Mouse (Mus musculus): ENCODE data around the gene Rpl10-ps3. TPM values are rescaled to one million over a fixed set of nuclear protein-coding genes. Genes with fewer than 3 reads are reported as not detected.
A peak's percentile ranks its signal among the peaks of the same experiment; 100 is the strongest.

Rpl10-ps3 gene
- 251 and 308 TPM in 2 replicates for polyA plus RNA-seq (2015; fragmentation: Nextera tagmentation; extraction: Ambion mirVana)

DNA sequence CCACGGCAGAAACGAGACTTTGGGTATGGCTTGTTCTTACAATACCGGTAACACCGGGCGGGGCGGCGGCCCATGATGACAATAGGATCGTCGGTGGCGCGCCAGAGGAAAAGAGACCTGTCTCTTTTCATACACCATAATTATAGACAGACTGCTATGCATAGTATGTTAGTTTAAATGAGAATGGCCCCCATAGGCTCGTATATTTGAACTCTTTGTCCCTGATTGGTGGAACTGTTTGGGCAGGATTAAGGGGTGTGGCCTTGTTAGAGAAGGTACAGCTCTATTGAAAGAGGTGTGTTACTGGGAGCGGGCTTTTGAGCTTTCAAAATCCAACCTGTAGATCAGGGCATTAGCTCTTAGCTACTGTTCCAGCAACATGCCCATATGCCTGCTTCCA is at the start of gene Rpl10-ps3:
Gene Rpl10-ps3 (minus strand): TSS at position 101 of the 400 bp plus-strand sequence.
- Histone ChIP-seq H3K36me3 (no peaks in the 10 kb centered on the region), H3K27me3 (no peaks in the 10 kb centered on the region), H3K9ac (no peak within 1 kb of the TSS), H3K27ac (no peak within 1 kb of the TSS), H3K9me3 (no peaks in the 10 kb centered on the region; the same call in 1 of the 2 replicates), H3K4me1 (no peaks in the 10 kb centered on the region), H3K4me2 (replicated peaks) (no peak within 1 kb of the TSS), H3K4me3 (no peak within 1 kb of the TSS)
- no peak for ATAC-seq (ENCODE audit: low FRiP score, low read depth)
- WGBS: 98% methylated on average over 10 of the region's 13 CpGs

DNA sequence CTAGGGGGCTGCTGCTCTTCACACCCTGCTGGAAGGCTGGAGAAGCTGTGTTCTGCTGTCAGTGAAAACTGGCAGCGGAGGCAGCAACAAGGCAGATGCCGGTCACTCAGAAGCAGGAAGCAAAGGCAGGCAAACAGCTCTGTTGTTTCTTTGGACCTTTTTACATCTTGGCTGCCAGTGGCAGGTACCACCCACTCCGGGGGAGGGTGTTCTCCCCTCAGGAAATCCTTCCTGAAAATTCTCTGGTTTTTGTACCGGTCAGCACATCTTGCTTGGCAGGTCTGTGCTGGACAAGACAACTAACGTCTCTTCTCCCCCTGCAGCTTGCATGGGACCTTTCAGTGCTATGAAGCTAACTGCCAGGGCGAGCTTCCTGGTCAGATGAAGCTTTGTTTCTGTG is 30.8 kb upstream of the Rpl10-ps3 start:
- Histone ChIP-seq H3K4me3 (no peak overlapping the region), H3K27me3 (no peaks in the 10 kb centered on the region), H3K9ac (no peak overlapping the region), H3K27ac (no peak overlapping the region), H3K4me1 (no peaks in the 10 kb centered on the region), H3K9me3 (peaks cover 6% of the 10 kb centered on the region; the same call in 1 of the 2 replicates), H3K36me3 (no peaks in the 10 kb centered on the region), H3K4me2 (replicated peaks) (no peak overlapping the region)
- no peak for ATAC-seq (ENCODE audit: low FRiP score, low read depth)
- 65% methylated on average over 6 of the region's 6 CpGs for WGBS

DNA sequence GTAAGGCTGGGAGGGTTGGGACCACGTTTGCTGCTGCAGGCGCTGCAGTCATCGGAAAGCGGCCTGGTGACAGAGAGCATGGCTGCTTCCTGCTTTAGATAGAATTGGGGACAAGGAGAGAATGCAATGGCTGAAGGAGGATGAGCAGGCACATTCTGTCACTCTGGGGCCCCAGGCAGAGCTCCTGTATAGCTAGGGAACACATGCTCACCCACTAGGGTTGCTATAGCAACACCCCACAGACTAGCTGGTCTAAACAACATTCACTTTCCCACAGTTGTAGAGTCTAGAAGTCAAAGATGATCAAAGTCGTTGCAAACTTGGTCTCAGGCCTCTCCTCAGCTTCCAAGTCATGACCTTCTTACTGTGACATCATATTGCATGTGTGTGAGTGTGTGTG is 29.9 kb upstream of the Rpl10-ps3 start:
- 77% methylated on average over 5 of the region's 5 CpGs for WGBS
- Histone ChIP-seq H3K9ac (no peak overlapping the region), H3K27me3 (no peaks in the 10 kb centered on the region), H3K4me1 (no peaks in the 10 kb centered on the region), H3K4me3 (no peak overlapping the region), H3K36me3 (no peaks in the 10 kb centered on the region), H3K4me2 (replicated peaks) (no peak overlapping the region), H3K9me3 (peaks cover 6% of the 10 kb centered on the region; the same call in 1 of the 2 replicates), H3K27ac (no peak overlapping the region)
- no peak for ATAC-seq (ENCODE audit: low FRiP score, low read depth)

DNA sequence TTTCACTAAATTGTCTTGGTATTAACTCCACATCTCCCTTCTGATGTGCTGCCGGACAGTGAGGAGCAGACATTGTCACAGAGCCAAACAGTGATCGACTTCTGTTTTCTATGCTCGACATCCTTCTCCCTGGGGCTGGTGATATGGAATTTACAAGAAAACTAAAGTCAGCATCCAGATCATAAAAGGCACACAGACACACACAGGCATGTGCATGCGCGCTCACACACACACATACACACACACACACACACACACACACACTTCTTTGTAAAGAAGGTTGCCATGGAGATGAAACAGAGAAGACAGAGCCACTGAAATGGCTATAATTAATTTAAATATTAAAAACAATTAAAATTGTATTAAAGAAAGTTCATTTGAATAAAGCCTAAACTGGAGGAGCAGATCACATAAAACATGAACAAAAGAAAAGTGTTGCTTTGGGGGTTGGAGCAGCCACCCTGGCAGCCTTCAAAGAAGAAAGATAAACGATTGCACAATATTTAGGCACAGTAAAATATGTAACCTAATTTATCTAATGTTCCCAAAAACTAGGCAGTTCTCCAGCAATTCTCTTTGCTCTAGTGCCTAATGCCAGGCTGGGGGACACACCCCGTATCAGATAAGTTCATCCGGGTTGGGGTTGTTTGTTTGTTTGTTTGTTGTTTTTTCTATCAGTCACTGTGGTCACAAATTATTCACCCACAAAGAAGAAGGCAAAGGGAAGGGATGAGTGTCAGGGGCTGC is 24.0 kb upstream of the Rpl10-ps3 start:
- Histone ChIP-seq H3K4me3 (no peak overlapping the region), H3K36me3 (no peaks in the 10 kb centered on the region), H3K27me3 (no peaks in the 10 kb centered on the region), H3K4me1 (peaks cover 19% of the 10 kb centered on the region), H3K4me2 (replicated peaks) (no peak overlapping the region), H3K9ac (no peak overlapping the region), H3K9me3 (no peaks in the 10 kb centered on the region), H3K27ac (no peak overlapping the region)
- ATAC-seq (ENCODE audit: low FRiP score, low read depth): no peak
- 66% methylated on average over 8 of the region's 8 CpGs for WGBS

DNA sequence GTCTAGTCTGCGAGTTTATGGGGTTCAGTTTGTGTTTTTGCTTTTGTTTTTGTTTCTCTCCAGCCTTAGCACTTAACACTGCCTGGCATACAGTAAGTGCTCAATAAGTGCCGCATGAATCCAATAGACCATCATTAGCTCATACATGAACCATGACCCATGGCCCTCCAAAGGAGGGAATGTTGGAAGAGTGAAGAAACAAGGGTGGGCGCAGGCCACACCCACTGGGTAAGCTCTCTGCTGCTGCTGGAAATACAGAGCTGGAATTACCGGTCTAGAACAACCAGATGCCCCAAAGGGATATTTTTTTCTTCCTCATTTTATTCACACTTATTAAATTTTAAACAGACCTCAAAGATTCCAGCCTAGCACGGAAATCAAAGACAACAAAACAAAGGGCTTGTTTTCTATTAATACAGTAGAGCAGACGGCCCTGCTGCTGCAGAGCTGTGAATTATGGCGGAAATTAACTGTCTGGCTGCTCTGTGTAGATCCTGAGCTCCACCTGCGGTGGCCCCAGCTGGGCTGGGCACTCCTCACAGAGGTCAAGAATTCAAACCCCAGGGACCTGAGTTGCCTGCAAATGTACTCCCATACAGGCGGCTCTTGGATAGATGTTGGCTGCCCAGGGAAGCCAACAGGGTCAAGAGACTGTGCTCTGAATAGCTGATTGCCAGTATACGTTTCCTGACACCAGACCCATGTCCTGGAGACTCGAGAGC is 20.5 kb upstream of the Rpl10-ps3 start:
- no peaks in the 10 kb centered on the region for H3K9me3 ChIP-seq
- peak; percentile 62; the same call in 1 of the 2 replicates for ATAC-seq (ENCODE audit: low FRiP score, low read depth)
- H3K4me3 ChIP-seq: no peak overlapping the region
- H3K4me2 ChIP-seq (replicated peaks): 0 out of 2 replicates have a peak overlapping the region, but pooled peaks have one; percentile 4
- no peaks in the 10 kb centered on the region for H3K36me3 ChIP-seq
- 36% methylated on average over 11 of the region's 11 CpGs for WGBS
- H3K27ac ChIP-seq: no peak overlapping the region
- H3K27me3 ChIP-seq: no peaks in the 10 kb centered on the region
- H3K9ac ChIP-seq: no peak overlapping the region
- peaks cover 35% of the 10 kb centered on the region for H3K4me1 ChIP-seq

DNA sequence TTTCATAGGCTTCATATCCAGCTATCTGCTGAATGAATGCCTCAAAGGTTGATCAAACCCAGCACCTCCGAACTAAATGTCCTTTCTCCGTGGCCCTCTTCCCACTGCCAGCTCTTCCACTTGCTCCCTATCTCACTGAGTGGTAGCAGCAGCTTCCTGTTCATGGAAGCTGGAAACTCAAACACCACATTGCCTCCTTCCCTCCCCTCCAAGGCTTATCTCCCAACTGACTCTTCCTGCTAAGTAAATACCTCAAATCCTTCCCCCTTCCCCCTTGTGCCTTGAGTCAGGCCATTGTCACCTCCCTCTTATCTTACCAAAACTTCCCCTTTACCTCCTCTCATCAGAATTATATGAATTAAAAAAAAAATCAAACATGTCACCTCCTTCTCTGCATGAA is 19.2 kb upstream of the Rpl10-ps3 start:
- H3K4me1 ChIP-seq: peaks cover 48% of the 10 kb centered on the region
- no peak overlapping the region for H3K4me2 ChIP-seq (replicated peaks)
- H3K27ac ChIP-seq: no peak overlapping the region
- no peaks in the 10 kb centered on the region for H3K9me3 ChIP-seq
- no peaks in the 10 kb centered on the region for H3K36me3 ChIP-seq
- 94% methylated on average over 2 of the region's 2 CpGs for WGBS
- no peak overlapping the region for H3K4me3 ChIP-seq
- ATAC-seq (ENCODE audit: low FRiP score, low read depth): no peak
- no peak overlapping the region for H3K9ac ChIP-seq
- H3K27me3 ChIP-seq: no peaks in the 10 kb centered on the region

DNA sequence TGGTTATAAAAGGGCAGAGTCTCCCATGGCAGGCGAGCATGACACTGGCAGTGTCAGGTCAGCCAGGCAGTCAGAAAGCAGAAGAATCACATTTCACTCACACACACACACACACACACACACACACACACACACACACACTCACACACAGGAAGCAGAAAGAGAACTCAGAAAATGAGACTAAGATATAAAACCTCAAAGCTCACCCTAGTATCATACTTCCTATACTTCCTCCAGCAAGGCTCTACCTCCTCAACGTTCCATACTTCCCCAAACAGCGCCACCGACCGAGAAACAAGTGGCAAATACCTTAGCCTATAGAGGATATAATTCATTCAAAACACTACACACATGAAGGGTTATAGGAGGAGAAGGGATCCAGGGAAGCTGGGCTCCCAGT is 18.5 kb upstream of the Rpl10-ps3 start:
- Histone ChIP-seq H3K27ac (no peak overlapping the region), H3K4me1 (peaks cover 45% of the 10 kb centered on the region), H3K36me3 (no peaks in the 10 kb centered on the region), H3K9me3 (no peaks in the 10 kb centered on the region), H3K27me3 (no peaks in the 10 kb centered on the region), H3K4me2 (replicated peaks) (no peak overlapping the region), H3K4me3 (no peak overlapping the region), H3K9ac (no peak overlapping the region)
- no peak for ATAC-seq (ENCODE audit: low FRiP score, low read depth)
- WGBS: 73% methylated on average over 5 of the region's 5 CpGs

DNA sequence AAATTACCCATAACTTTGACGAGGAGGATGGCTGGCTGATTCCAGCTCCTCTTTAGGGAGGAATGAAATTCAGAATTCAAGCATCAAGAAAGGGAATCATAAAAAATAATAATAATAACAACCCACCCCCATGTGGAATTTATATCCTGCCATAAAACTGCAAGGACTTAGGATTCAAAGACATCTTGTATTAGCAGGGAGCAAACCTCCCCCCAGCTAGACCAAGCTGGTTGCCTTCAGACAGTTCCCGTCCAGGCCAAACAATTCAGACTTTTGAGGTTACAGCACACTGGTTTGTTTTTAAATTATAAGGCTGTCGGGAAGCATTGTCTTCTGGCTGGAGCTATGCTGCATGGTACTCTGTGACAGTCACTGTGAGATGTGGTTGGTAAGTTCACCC is 17.8 kb upstream of the Rpl10-ps3 start:
- Histone ChIP-seq H3K27me3 (no peaks in the 10 kb centered on the region), H3K27ac (peak overlapping the region; percentile 10; the same call in 1 of the 2 replicates), H3K4me2 (replicated peaks) (no peak overlapping the region), H3K9me3 (no peaks in the 10 kb centered on the region), H3K9ac (no peak overlapping the region), H3K4me1 (peaks cover 44% of the 10 kb centered on the region), H3K36me3 (no peaks in the 10 kb centered on the region), H3K4me3 (no peak overlapping the region)
- 21% methylated on average over 3 of the region's 3 CpGs for WGBS
- no peak for ATAC-seq (ENCODE audit: low FRiP score, low read depth)

DNA sequence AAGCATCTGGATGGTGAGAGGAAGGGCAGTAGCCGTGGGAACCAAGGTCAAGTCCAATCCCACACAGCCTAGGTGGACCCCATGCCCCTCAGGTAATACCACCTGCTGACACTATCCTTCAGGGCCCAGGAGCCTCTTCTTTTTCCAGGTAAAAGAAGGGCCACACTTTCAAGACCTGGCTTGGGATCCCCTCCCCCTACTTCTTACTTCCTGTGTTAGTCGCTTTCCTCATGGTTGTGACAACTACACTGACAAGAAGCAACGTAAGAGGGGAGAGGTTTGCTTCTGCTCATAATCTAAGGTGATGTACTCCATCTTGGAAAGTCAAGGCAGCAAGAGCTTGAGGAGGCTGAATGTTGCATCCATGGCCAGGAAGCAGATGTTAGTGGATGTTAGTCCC is 15.6 kb upstream of the Rpl10-ps3 start:
- H3K4me1 ChIP-seq: peaks cover 39% of the 10 kb centered on the region
- no peak overlapping the region for H3K4me2 ChIP-seq (replicated peaks)
- ATAC-seq (ENCODE audit: low FRiP score, low read depth): no peak
- H3K27ac ChIP-seq: peak overlapping the region; percentile 28; the same call in 1 of the 2 replicates
- H3K27me3 ChIP-seq: no peaks in the 10 kb centered on the region
- no peaks in the 10 kb centered on the region for H3K36me3 ChIP-seq
- H3K4me3 ChIP-seq: no peak overlapping the region
- H3K9ac ChIP-seq: no peak overlapping the region
- WGBS: 68% methylated on average over 3 of the region's 3 CpGs
- H3K9me3 ChIP-seq: no peaks in the 10 kb centered on the region

DNA sequence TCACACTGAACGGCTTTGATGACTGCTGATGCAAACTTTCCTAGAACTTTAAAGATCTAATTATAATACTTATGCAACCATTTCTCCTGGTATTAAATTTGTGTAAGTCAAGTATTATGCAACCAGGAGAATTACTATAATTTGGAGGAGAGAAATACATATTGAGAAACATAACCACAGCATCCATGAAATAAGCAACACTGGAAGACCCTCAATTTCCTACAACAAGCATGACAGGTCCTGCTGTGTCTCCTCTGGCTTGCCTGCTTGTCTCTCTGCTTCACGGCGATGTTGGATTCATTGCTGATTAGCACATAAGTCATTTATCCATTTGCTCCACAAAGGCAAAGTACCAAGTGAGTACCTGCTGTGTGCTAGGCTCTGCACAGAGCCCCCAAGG is 12.6 kb upstream of the Rpl10-ps3 start:
- no peaks in the 10 kb centered on the region for H3K36me3 ChIP-seq
- H3K27ac ChIP-seq: no peak overlapping the region
- H3K4me1 ChIP-seq: peaks cover 20% of the 10 kb centered on the region
- no peaks in the 10 kb centered on the region for H3K9me3 ChIP-seq
- H3K9ac ChIP-seq: no peak overlapping the region
- no peaks in the 10 kb centered on the region for H3K27me3 ChIP-seq
- no peak overlapping the region for H3K4me3 ChIP-seq
- ATAC-seq (ENCODE audit: low FRiP score, low read depth): no peak
- WGBS: 73% methylated on average over 3 of the region's 3 CpGs
- no peak overlapping the region for H3K4me2 ChIP-seq (replicated peaks)

DNA sequence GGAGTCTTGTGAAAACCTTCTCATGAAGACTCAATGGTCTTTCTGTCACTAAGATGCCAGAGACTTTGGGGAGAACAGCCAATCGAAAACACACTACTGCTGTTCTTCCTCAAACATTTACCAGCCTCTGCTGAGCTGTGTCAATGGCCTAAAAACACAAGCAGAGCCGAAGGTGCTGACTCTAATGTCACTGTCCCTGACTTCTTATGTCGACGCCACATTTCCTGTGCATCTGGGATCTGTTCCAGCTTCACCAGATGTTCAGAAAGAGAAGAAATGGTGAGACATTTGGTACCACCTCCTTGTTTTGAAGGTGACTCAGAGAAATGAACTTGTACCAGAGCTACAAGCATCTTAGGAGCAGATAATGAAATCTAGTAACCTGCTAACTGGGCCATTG is 7.0 kb upstream of the Rpl10-ps3 start:
- Histone ChIP-seq H3K4me3 (no peak overlapping the region), H3K9me3 (no peaks in the 10 kb centered on the region), H3K4me1 (no peaks in the 10 kb centered on the region), H3K9ac (no peak overlapping the region), H3K4me2 (replicated peaks) (no peak overlapping the region), H3K27ac (no peak overlapping the region), H3K27me3 (no peaks in the 10 kb centered on the region), H3K36me3 (no peaks in the 10 kb centered on the region)
- no peak for ATAC-seq (ENCODE audit: low FRiP score, low read depth)
- WGBS: 65% methylated on average over 4 of the region's 4 CpGs

DNA sequence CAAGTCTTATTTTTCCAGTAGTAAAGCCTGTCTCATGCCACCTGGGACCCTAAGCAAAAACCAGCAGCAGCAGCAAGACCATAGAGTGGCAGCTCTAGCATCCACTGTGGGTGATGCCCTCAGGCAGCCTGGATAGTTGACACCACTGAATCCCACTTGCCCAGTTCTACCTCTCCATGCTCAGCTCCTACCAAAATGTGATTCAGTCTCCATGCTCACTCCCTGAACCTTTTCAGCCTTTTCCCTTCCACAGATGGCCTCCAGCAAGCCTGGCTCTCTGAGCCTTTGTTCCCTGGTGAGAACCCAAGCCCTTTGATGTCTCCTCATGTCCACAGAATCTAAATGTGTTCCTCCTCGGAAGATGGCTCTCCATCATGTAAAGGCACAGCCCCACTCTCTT is 5.8 kb upstream of the Rpl10-ps3 start:
- no peak for ATAC-seq (ENCODE audit: low FRiP score, low read depth)
- no peaks in the 10 kb centered on the region for H3K36me3 ChIP-seq
- H3K4me3 ChIP-seq: no peak overlapping the region
- H3K27me3 ChIP-seq: no peaks in the 10 kb centered on the region
- no peak overlapping the region for H3K27ac ChIP-seq
- no peaks in the 10 kb centered on the region for H3K4me1 ChIP-seq
- H3K9me3 ChIP-seq: no peaks in the 10 kb centered on the region; the same call in 1 of the 2 replicates
- no peak overlapping the region for H3K4me2 ChIP-seq (replicated peaks)
- WGBS: 58% methylated on average over 1 of the region's 1 CpGs
- H3K9ac ChIP-seq: no peak overlapping the region
